Mouse (Mus musculus) hindbrain, embryonic 10.5 days (tissue): Measurements from ENCODE around the gene Ift57. TPM values are rescaled to one million over a fixed set of nuclear protein-coding genes. Genes with fewer than 3 reads are reported as not detected.

Experiments used
- DNase-seq: peaks from one replicate; pipeline ENCODE4 v3.0.0-alpha.2; 2017; ENCODE audit warnings: low spot score
- H3K27ac ChIP-seq: fragments of 300-500 bp; sonication (generic); 2 replicates; pipeline ENCODE4 v1.5.1; 2016; ENCODE audit warnings: mild to moderate bottlenecking, moderate library complexity
- H3K27me3 ChIP-seq: fragments of 300-500 bp; sonication (generic); 2 replicates; pipeline ENCODE4 v1.6.1; 2016; ENCODE audit warnings: mild to moderate bottlenecking; ENCODE audit not compliant: poor library complexity, insufficient read depth, severe bottlenecking
- H3K36me3 ChIP-seq: fragments of 300-500 bp; sonication (generic); 2 replicates; pipeline ENCODE4 v1.6.1; 2016; ENCODE audit warnings: mild to moderate bottlenecking, moderate library complexity
- H3K4me1 ChIP-seq: fragments of 300-500 bp; sonication (generic); replicated peaks from 2 replicates; pipeline ENCODE4 v1.6.1; 2016; ENCODE audit warnings: mild to moderate bottlenecking
- H3K4me3 ChIP-seq: fragments of 300-500 bp; sonication (generic); 2 replicates; pipeline ENCODE4 v1.5.1; 2016; ENCODE audit warnings: mild to moderate bottlenecking, moderate library complexity
- H3K9me3 ChIP-seq: fragments of 300-500 bp; sonication (generic); 2 replicates; pipeline ENCODE4 v1.6.1; 2016; ENCODE audit warnings: mild to moderate bottlenecking, moderate library complexity
- WGBS: fragments of 180-500 bp; shearing (Covaris S2); methylation state at CpG from one replicate; pipeline ENCODE4 v1.1.7; 2016; 5-methylcytosine and 5-hydroxymethylcytosine counted together
- polyA plus RNA-seq: library from polyadenylated mRNA; unstranded; fragments of >200 nt; fragmentation: Nextera tagmentation; extraction: Ambion mirVana; gene quantifications from 2 replicates; pipeline ENCODE4 v1.2.1, GENCODE M21; 2016

The Ift57 gene
- polyA plus RNA-seq, 1 experiment from 2014 or later = 31.2 TPM

DNA sequence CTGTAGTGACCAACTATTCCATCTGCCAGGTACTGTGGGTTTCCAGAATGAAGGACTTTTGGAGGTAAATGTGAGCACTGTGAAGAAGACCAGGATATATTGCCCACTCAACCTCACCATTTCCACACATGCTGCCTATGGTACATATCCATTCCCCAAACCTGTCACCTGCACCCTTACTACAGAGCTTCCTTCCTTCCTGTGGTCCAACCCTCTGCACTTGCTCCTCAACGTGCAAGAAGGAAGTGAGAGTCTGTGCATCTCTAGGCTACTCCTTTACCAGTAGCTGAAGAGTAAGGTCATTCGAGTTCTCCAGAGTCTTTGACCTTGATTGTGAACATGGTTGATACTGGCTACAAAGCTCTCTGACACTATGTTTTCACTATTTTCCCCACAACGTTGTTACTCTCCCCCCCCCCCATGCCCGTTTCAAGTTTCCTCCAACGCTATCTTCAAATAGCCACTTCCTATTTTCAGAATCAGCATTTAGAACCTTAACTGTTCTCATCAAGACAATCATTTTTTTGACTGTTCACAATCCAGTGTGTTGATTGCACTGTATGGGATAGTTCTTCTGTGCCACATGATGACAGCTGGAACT lies 82.6 kb downstream of the Ift57 start:
- no peaks in the 10 kb centered on the region for H3K9me3 ChIP-seq

DNA sequence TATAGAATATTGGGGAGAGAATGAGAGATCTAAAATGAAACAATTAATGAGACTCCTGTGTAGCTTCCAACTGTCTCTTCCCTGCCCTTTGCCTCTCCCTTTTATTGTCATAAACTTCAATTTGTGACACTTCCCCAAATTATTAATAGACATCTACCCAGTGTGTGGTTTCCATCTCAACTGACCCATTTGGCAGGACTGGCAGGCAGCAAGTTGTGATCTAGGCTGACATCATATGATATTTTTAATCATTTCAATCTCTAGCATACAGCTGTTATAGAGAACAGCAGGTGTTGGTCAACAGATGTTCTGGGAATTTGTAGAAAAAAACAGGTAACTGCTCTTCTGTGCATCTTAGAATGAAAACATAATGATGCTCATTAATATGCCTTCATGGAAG lies 84.3 kb downstream of the Ift57 start:
- no peaks in the 10 kb centered on the region for H3K4me1 ChIP-seq
- no peak overlapping the region for H3K27ac ChIP-seq

More for the DNA sequence above, 82.6 kb downstream of the Ift57 start:
- no peaks in the 10 kb centered on the region for H3K36me3 ChIP-seq
- DNase-seq = no peak
- 90% methylated on average over 5 of the region's 5 CpGs for WGBS
- no peaks in the 10 kb centered on the region for H3K4me1 ChIP-seq
- H3K4me3 ChIP-seq = no peak overlapping the region
- H3K27ac ChIP-seq = no peak overlapping the region
- no peaks in the 10 kb centered on the region for H3K27me3 ChIP-seq

DNA sequence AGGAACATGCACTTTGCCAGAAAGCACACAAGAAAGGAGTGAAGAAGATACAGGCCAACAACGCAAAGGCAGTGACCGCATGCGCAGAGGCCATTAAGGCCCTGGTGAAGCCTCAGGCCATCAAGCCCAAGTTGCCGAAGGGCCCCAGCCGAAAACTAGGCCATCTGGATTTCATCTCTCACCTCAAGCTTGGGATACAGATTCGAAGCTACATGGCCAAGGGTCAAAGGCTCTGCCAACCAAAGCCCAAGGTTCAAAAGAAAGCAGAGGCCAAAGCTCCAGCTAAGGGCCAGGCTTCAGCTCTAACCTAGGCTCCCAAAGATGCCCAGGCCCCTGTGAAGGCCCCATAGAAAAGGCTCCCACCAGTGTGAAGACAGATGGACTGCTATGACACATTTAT lies 87.1 kb downstream of the Ift57 start:
- H3K4me1 ChIP-seq = no peaks in the 10 kb centered on the region
- no peaks in the 10 kb centered on the region for H3K27me3 ChIP-seq
- no peak overlapping the region for H3K27ac ChIP-seq
- DNase-seq = no peak
- no peak overlapping the region for H3K4me3 ChIP-seq
- no peaks in the 10 kb centered on the region for H3K9me3 ChIP-seq
- no peaks in the 10 kb centered on the region for H3K36me3 ChIP-seq
- WGBS = 92% methylated on average over 6 of the region's 6 CpGs

More for the DNA sequence above, 84.3 kb downstream of the Ift57 start:
- H3K9me3 ChIP-seq = no peaks in the 10 kb centered on the region
- DNase-seq = no peak
- H3K27me3 ChIP-seq = no peaks in the 10 kb centered on the region
- H3K4me3 ChIP-seq = no peak overlapping the region
- H3K36me3 ChIP-seq = no peaks in the 10 kb centered on the region

DNA sequence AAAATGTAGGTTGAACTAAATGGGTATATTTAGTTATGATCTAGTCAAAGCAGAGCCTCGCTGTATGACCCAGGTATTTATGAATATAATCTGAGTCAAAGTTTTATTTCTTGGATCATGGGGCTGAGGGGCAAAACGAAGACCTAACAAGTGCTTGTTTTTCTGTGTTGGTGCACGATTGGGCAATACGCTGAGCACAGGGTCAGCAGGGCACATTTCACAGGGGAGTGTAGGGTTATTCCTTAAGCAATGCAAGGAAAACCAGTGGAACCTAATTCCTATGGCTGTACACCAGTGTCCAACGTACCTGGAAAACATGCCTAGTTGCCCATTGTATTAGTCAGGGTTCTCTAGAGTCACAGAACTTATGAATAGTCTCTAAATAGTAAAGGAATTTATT lies 88.7 kb downstream of the Ift57 start:
- Histone ChIP-seq H3K27me3 (no peaks in the 10 kb centered on the region), H3K4me3 (no peak overlapping the region), H3K27ac (no peak overlapping the region), H3K36me3 (no peaks in the 10 kb centered on the region), H3K4me1 (no peaks in the 10 kb centered on the region), H3K9me3 (no peaks in the 10 kb centered on the region)
- no peak for DNase-seq
- WGBS = 90% methylated on average over 5 of the region's 5 CpGs

DNA sequence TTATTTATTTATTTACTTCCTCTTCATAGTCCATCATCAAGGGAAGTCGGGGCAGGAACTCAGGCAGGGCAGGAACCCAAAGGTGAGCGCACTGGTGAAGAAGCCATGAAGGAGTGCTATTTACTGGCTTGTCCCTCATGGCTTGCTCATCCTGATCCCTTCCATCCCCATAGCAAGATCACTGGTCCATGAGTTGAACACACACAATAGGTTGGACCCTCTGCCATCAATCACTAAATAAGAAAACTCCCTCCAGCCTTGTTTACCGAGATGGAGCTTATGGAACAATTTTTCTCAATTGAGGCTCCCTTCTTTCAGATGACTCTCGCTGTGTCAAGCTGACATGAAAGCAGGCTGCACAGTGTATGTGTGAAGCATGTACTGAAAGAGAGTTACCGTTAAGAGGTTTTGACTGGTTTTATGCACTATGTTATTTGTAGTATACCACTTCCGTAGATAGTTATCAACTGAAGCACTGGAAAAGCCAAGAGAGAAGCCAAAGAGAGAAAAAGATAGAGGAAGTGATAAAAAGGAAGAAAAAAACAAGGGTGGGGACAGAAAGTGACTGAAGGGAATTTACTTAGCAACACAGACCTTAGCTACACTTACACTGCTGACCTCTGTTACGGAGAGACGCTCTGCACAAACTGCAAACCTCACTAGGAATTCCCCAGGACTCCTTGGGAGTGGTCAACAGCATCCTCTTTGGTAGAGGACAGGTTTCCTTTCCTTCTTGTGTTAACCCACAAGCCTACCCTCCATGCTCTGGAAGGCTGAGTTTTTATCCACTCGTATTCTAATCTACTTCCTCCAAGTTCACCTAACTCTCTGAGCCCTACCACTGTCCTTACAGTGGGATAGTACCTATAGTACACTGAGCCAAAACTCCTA lies 91.8 kb downstream of the Ift57 start:
- Histone ChIP-seq H3K4me3 (no peak overlapping the region), H3K4me1 (no peaks in the 10 kb centered on the region), H3K27ac (no peak overlapping the region), H3K36me3 (no peaks in the 10 kb centered on the region), H3K27me3 (no peaks in the 10 kb centered on the region), H3K9me3 (no peaks in the 10 kb centered on the region)
- 81% methylated on average over 9 of the region's 9 CpGs for WGBS
- DNase-seq = no peak

DNA sequence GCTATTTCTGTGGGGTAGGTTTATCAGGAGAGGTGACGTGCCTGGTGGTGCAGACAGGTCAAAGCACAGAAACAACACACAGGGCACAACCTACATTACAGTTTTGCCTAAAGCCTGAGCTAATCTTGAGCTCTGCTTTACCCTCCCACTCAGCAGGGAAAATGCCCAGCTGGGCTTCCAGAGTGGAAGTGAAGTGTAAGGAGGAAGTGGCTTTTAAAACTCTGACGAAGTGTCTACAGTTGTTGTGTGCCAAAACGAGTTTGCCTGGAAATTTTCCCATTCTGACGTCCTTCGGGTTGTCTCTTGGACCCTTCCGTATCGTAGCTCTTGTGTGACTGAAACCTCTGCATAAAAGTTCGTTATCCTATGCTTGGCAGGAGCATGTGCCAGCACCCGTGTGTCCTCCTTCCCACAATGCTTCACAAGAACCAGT lies 93.4 kb downstream of the Ift57 start:
- Histone ChIP-seq H3K4me3 (no peak overlapping the region), H3K4me1 (no peaks in the 10 kb centered on the region), H3K27ac (no peak overlapping the region), H3K27me3 (no peaks in the 10 kb centered on the region), H3K36me3 (no peaks in the 10 kb centered on the region), H3K9me3 (no peaks in the 10 kb centered on the region)
- DNase-seq = no peak
- WGBS = 87% methylated on average over 9 of the region's 9 CpGs

DNA sequence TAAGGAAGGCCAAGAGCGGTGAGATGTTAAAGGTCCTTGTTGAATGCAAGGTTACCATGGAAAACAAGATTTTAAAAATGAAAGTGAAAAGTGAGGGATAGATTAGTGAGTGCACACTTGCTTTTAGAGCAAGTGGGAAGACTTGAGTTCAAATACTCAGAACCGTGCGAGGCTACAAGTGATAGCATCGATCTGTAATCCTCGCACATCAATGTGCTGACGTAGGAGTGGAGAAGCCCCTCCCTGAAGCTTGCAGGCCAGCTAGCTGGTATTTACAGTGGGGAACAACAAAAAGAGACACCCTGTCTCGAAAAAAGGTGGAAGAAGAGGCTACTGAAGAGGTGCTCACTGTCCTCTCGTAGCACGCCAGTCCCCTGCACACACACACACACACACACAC lies 94.6 kb downstream of the Ift57 start:
- DNase-seq = no peak
- Histone ChIP-seq H3K27me3 (no peaks in the 10 kb centered on the region), H3K4me1 (no peaks in the 10 kb centered on the region), H3K27ac (no peak overlapping the region), H3K9me3 (no peaks in the 10 kb centered on the region), H3K36me3 (no peaks in the 10 kb centered on the region), H3K4me3 (no peak overlapping the region)
- 92% methylated on average over 9 of the region's 9 CpGs for WGBS

DNA sequence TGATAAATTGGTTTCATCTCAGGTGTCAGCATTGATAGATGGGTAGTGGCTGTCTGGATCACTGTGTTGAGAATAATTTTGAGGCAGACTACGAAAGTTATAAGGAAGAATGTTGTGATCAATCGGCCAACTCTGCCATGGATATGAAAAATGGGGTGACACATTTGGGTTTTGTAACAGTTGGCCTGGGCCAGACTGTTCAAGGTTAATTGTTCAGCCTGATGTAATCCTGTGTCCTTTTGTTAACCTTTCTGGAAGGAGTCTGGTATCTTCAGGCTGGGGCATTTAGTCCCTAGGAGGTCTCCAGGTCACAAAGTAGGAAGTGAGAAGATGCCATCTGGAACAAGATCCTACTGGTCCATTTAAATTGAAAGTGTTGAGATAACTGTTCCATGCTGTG lies 97.2 kb downstream of the Ift57 start:
- H3K4me3 ChIP-seq = no peak overlapping the region
- no peaks in the 10 kb centered on the region for H3K4me1 ChIP-seq
- no peaks in the 10 kb centered on the region for H3K27me3 ChIP-seq
- DNase-seq = no peak
- H3K36me3 ChIP-seq = no peaks in the 10 kb centered on the region
- 81% methylated on average over 2 of the region's 2 CpGs for WGBS
- H3K9me3 ChIP-seq = no peaks in the 10 kb centered on the region
- H3K27ac ChIP-seq = no peak overlapping the region

DNA sequence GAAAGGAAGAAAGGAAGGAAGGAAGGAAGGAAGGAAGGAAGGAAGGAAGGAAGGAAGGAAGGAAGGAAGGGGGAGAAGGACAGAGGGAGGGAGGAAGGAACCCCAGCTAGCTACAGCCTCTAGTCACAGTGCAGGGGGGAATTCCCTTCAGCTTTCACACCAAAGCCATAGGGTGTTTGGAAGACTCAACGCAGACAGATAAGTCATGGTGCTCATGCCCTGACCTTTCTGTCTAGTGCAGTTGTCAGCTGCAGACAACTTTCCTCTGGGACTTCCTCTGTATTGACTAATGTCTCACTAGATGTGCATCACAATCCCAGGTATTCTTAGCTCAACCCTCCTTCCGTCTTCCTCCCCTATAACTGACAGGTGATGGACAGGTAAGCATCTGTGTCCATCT lies 97.9 kb downstream of the Ift57 start:
- no peak for DNase-seq
- Histone ChIP-seq H3K36me3 (no peaks in the 10 kb centered on the region), H3K4me1 (no peaks in the 10 kb centered on the region), H3K4me3 (no peak overlapping the region), H3K9me3 (no peaks in the 10 kb centered on the region), H3K27ac (no peak overlapping the region), H3K27me3 (no peaks in the 10 kb centered on the region)
- 97% methylated on average over 2 of the region's 2 CpGs for WGBS

DNA sequence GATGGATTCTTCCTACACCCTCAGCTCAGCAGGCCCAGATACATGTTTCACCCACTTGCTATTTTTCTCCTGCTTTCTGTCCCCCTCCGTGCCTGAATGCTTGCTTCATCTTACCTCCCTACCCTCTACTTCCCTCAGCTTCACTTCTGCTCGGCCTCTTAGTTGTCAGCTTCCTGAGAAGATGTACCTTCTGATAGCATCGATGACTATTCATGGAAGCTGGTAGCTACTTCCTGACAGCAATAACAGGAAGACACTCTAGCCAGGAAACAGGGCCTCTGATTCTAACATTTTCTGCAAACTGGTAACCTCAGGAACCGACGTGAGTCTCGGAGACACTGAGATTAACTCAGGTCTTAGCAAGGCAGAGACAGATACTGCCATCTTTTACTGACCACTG lies 99.8 kb downstream of the Ift57 start:
- H3K4me1 ChIP-seq = peaks cover 14% of the 10 kb centered on the region
- H3K27ac ChIP-seq = no peak overlapping the region
- H3K4me3 ChIP-seq = no peak overlapping the region
- no peak for DNase-seq
- no peaks in the 10 kb centered on the region for H3K36me3 ChIP-seq
- WGBS = 88% methylated on average over 6 of the region's 6 CpGs
- no peaks in the 10 kb centered on the region for H3K9me3 ChIP-seq
- H3K27me3 ChIP-seq = no peaks in the 10 kb centered on the region

DNA sequence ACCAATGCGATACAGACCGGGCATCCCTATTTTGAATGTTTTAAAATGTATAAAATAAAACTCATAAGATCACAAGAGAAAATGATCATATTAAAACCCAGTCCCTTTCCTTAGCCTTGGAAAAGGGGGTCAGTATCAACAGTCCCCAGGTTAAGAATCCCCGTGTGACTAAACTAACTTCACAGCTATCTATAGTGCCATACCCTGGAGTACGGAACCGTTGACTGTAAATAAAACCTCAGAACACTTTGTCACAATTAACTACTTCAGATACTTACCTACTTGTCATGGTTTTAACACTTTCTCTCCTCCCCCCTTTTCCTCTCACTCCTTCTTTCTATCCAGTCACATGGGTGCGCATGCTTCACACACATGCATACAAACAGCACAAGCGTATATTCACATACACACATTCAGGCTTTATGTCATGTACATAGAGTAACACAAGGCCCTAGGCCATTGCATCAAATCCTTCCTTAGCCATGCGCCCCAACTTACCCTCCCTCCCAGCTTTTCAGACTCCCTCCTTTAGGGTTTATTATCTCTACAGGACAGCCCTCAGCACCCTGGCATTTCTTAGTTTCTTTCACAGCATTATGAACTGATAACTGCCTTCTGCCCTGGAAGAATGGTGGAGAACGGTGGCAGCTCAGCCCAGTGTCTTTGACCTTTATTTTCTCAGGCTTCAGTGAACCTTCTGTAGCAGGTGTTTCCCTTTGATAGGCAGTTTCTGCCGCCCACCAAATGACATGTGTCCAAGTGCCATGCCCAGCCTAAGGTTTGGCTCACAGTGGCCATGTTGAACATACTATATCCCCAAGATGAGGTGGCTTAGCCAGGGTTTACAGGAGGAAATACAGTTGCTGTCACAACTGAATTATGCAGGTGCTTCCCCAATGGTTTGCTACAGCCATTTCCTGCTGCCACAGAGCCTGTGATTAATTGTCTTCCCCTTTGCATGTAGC lies 100.8 kb downstream of the Ift57 start, which contains the start of gene Cd47:
TSS of gene Cd47 (plus strand) at position 937 of the 965 bp plus-strand sequence.
- Histone ChIP-seq H3K27me3 (no peaks in the 10 kb centered on the region), H3K36me3 (no peaks in the 10 kb centered on the region), H3K9me3 (no peaks in the 10 kb centered on the region), H3K4me1 (peaks cover 23% of the 10 kb centered on the region), H3K4me3 (no peak within 1 kb of the TSS), H3K27ac (no peak within 1 kb of the TSS)
- 90% methylated on average over 10 of the region's 10 CpGs for WGBS
- DNase-seq = no peak

DNA sequence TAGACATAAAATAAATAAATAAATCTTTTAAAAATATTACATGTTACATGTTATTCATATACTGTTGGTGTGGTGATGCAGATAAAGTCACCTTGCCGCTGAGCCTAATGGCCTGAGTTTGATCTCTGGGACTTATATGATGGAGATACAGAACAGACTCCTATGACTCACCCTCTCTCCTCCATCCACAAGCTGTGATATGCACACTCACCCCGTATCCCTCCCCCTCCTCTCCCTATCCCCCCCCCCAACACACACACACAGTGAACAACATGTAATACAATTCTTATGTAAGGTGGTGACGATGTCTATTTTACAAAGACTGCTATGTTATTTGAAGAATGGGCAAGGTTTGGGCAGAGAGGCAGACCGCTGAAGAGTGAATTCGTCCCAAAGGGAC lies 102.0 kb downstream of the Ift57 start:
- H3K27me3 ChIP-seq = no peaks in the 10 kb centered on the region
- DNase-seq = no peak
- no peaks in the 10 kb centered on the region for H3K9me3 ChIP-seq
- no peak overlapping the region for H3K27ac ChIP-seq
- H3K36me3 ChIP-seq = no peaks in the 10 kb centered on the region
- H3K4me1 ChIP-seq = peaks cover 26% of the 10 kb centered on the region
- no peak overlapping the region for H3K4me3 ChIP-seq
- 86% methylated on average over 5 of the region's 5 CpGs for WGBS
